Mouse (Mus musculus) hindbrain, embryonic 11.5 days (tissue): ENCODE data around the gene Gpr82. TPM values are rescaled to one million over a fixed set of nuclear protein-coding genes. Genes with fewer than 3 reads are reported as not detected.
A peak's percentile ranks its signal among the peaks of the same experiment; 100 is the strongest.

Experiments
- ATAC-seq: fragments of 200-750 bp; cut with Nextera tagmentation; 2 replicates; pipeline ENCODE4 v1.8.0; 2017; ENCODE audit warnings: mild to moderate bottlenecking, moderate TSS enrichment, moderate library complexity; ENCODE audit not compliant: low FRiP score
- DNase-seq: peaks from one replicate; pipeline ENCODE4 v3.0.0-alpha.2; 2015; ENCODE audit warnings: low spot score
- H3K27ac ChIP-seq: fragments of 300-500 bp; sonication (generic); 2 replicates; pipeline ENCODE4 v1.5.1; 2014; ENCODE audit warnings: mild to moderate bottlenecking, low read depth, low read length
- H3K27me3 ChIP-seq: fragments of 300-500 bp; sonication (generic); 2 replicates; pipeline ENCODE4 v1.6.1; 2014; ENCODE audit warnings: mild to moderate bottlenecking, low read length, moderate library complexity, mixed read lengths; ENCODE audit not compliant: control insufficient read depth, insufficient read depth
- H3K36me3 ChIP-seq: fragments of 300-500 bp; sonication (generic); 2 replicates; pipeline ENCODE4 v1.6.1; 2014; ENCODE audit warnings: mild to moderate bottlenecking, low read length, moderate library complexity, mixed read lengths; ENCODE audit not compliant: control insufficient read depth, insufficient read depth
- H3K4me1 ChIP-seq: fragments of 300-500 bp; sonication (generic); replicated peaks from 2 replicates; pipeline ENCODE4 v1.6.1; 2014; ENCODE audit warnings: low read length, mixed read lengths; ENCODE audit not compliant: control insufficient read depth, insufficient read depth
- H3K4me2 ChIP-seq: fragments of 300-500 bp; sonication (generic); replicated peaks from 2 replicates; pipeline ENCODE4 v1.6.1; 2014; ENCODE audit warnings: mild to moderate bottlenecking, low read depth, low read length
- H3K4me3 ChIP-seq: fragments of 300-500 bp; sonication (generic); 2 replicates; pipeline ENCODE4 v1.5.1; 2014; ENCODE audit warnings: low read depth, low read length
- H3K9ac ChIP-seq: fragments of 300-500 bp; sonication (generic); 2 replicates; pipeline ENCODE4 v1.6.1; 2014; ENCODE audit warnings: low read depth, low read length
- H3K9me3 ChIP-seq: fragments of 300-500 bp; sonication (generic); 2 replicates; pipeline ENCODE4 v1.6.1; 2016; ENCODE audit warnings: low read length; ENCODE audit not compliant: control insufficient read depth
- WGBS: fragments of 180-500 bp; shearing (Covaris S2); extraction: QIAGEN DNeasy Blood & Tissue Kit; methylation state at CpG from one replicate; pipeline ENCODE4 v1.1.7; 2014; 5-methylcytosine and 5-hydroxymethylcytosine counted together
- polyA plus RNA-seq: library from polyadenylated mRNA; unstranded; fragments of >200 nt; fragmentation: Nextera tagmentation; extraction: Ambion mirVana; gene quantifications from 2 replicates; pipeline ENCODE4 v1.2.1, GENCODE M21; 2014

Gpr82 gene
- polyA plus RNA-seq, 1 experiment from 2014 or later = 0.57 TPM

DNA sequence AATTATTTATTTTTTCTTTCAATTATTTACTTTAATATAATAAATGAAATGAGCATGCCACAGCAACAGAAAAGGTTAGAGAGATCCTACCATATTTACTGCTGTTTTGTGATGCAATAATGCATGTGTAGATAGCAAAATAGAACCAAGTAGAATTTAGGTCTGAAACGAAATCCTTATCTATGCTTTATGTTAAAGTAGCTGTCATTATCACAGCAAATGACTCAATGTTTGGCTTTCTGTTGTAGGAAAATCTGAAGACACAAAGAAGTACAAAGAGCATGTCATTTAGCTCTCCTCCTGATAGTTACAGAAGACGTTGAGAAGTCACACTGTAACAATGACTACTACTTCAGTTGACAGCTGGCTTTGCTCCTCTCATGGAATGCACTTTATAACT, 22.3 kb upstream of the Gpr82 start:
- Histone ChIP-seq H3K9ac (no peak overlapping the region), H3K27me3 (no peaks in the 10 kb centered on the region), H3K4me2 (no peak overlapping the region), H3K9me3 (no peaks in the 10 kb centered on the region), H3K27ac (no peak overlapping the region), H3K36me3 (no peaks in the 10 kb centered on the region), H3K4me1 (no peaks in the 10 kb centered on the region), H3K4me3 (no peak overlapping the region)
- DNase-seq (no peak), ATAC-seq (no peak)
- WGBS = 74% methylated on average over 2 of the region's 2 CpGs

DNA sequence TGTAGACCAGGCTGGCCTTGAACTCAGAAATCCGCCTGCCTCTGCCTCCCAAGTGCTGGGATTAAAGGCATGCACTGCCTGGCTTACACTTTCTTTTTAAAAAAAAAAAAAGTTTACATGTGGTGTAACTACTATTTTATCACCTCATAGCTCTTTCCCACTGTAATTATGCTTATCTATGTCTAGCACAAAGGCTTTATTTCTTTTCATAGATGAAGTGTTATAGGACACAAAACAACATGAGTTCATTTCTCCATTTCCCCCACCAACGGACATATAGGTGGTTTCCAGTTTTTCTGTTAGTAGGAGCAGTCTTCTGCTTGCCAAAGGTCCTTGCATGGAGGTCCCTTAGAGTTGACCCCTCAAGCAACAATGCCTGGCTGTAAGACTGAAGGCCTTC, 9.3 kb upstream of the Gpr82 start:
- 76% methylated on average over 2 of the region's 2 CpGs for WGBS
- Histone ChIP-seq H3K27ac (no peak overlapping the region), H3K27me3 (no peaks in the 10 kb centered on the region), H3K9me3 (no peaks in the 10 kb centered on the region), H3K4me3 (no peak overlapping the region), H3K4me2 (no peak overlapping the region), H3K36me3 (no peaks in the 10 kb centered on the region), H3K4me1 (no peaks in the 10 kb centered on the region), H3K9ac (no peak overlapping the region)
- no peak for ATAC-seq
- no peak for DNase-seq

GRCm38 (mm10) chrX:13652291-13652690, 8.9 kb upstream of the Gpr82 start:
- Histone ChIP-seq H3K36me3 (no peaks in the 10 kb centered on the region), H3K27ac (no peak overlapping the region), H3K9ac (no peak overlapping the region), H3K4me2 (no peak overlapping the region), H3K9me3 (no peaks in the 10 kb centered on the region), H3K4me3 (no peak overlapping the region), H3K27me3 (no peaks in the 10 kb centered on the region), H3K4me1 (no peaks in the 10 kb centered on the region)
- WGBS = 94% methylated on average over 1 of the region's 1 CpGs
- no peak for ATAC-seq
- no peak for DNase-seq

DNA sequence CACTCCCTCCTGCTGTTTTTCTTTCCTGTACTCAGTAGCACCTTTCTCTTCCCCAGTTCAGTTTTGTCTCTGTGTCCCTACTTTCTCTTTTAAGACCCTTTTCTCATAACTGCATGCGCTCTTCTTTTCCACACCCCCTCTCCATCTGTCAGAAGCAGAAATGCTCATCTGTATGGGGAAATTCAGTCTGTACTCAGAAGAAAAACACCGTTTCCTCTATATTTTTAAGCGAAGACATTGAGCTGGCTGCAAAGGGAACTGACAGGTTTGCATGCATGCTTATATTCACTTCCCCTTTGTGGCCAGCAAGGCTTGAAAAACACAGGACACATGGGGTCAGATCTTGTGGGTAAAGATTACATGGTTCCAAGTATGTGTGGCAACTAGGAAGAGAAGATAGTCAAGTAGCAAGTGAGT, 6.2 kb upstream of the Gpr82 start:
- Histone ChIP-seq H3K4me1 (no peaks in the 10 kb centered on the region), H3K4me3 (no peak overlapping the region), H3K4me2 (no peak overlapping the region), H3K9me3 (no peaks in the 10 kb centered on the region), H3K27ac (no peak overlapping the region), H3K9ac (no peak overlapping the region), H3K27me3 (no peaks in the 10 kb centered on the region), H3K36me3 (no peaks in the 10 kb centered on the region)
- ATAC-seq (no peak), DNase-seq (no peak)
- 86% methylated on average over 3 of the region's 3 CpGs for WGBS

DNA sequence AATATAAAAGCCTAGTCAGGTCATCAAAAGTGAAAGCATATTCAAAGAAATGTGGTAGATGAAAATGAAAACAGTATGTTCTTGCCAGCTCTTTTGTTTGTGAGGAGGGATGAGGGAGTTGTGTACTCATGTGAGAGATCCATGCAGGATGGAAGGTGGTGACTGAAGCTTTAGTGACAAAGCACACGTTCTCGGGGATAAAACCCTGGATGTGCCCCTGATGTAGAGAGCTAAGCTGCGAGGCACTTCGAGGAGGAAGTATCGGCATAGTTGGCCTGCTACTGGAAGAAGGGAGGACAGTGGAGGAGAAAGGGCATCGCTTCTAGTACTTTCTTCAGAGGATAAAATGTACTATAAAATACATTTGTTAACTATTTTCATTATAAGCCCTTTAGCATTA, 5.3 kb upstream of the Gpr82 start:
- DNase-seq (no peak), ATAC-seq (no peak)
- no peaks in the 10 kb centered on the region for H3K36me3 ChIP-seq
- no peak overlapping the region for H3K27ac ChIP-seq
- H3K4me3 ChIP-seq = no peak overlapping the region
- H3K9me3 ChIP-seq = no peaks in the 10 kb centered on the region
- H3K27me3 ChIP-seq = no peaks in the 10 kb centered on the region
- WGBS = 88% methylated on average over 6 of the region's 6 CpGs
- H3K4me2 ChIP-seq = no peak overlapping the region
- H3K4me1 ChIP-seq = no peaks in the 10 kb centered on the region
- no peak overlapping the region for H3K9ac ChIP-seq

- WGBS = 18% methylated on average over 1 of the region's 1 CpGs
- Histone ChIP-seq H3K4me1 (no peaks in the 10 kb centered on the region), H3K4me3 (no peak overlapping the region), H3K4me2 (no peak overlapping the region), H3K27me3 (no peaks in the 10 kb centered on the region), H3K36me3 (no peaks in the 10 kb centered on the region), H3K9me3 (no peaks in the 10 kb centered on the region), H3K27ac (no peak overlapping the region), H3K9ac (no peak overlapping the region)
- peak; percentile 54 for DNase-seq
- no peak for ATAC-seq
Measured at GRCm38 (mm10) chrX:13656721-13657120, 4.4 kb upstream of the Gpr82 start.

DNA sequence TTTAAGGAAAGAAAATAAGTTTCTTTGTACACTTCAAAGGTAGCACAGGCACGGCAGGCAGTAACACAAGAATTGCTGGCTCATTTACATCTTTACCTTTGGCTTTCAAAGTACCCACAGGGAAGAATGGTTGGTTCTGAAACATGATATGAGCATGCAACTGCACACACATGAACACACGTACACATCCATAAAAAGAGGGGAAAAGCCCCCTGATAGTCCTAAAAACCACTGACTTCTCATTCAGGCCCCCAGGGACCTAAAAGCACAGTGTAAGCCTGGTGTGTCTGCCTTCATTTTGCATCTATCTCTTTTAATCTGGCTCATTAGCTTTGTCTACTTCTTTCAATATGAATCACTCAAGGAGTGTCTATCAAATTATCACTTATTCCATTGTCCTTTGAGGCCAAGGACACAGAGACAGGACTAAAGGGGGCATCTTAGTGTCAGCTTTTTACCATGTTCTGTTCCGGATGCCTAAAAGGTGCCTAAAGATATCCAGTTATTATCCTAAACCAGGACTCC, 2.5 kb upstream of the Gpr82 start:
- WGBS = 77% methylated on average over 3 of the region's 3 CpGs
- H3K4me1 ChIP-seq = no peaks in the 10 kb centered on the region

GRCm38 (mm10) chrX:13659201-13659890, 1.8 kb upstream of the Gpr82 start:
- H3K27me3 ChIP-seq = no peaks in the 10 kb centered on the region
- WGBS = 80% methylated on average over 4 of the region's 4 CpGs
- no peak overlapping the region for H3K4me2 ChIP-seq
- H3K9me3 ChIP-seq = no peaks in the 10 kb centered on the region
- ATAC-seq = no peak
- H3K36me3 ChIP-seq = no peaks in the 10 kb centered on the region
- no peak overlapping the region for H3K9ac ChIP-seq
- no peak for DNase-seq
- no peak overlapping the region for H3K27ac ChIP-seq
- no peak overlapping the region for H3K4me3 ChIP-seq
- no peaks in the 10 kb centered on the region for H3K4me1 ChIP-seq

More for the DNA sequence above, 2.5 kb upstream of the Gpr82 start:
- no peak overlapping the region for H3K4me2 ChIP-seq
- no peaks in the 10 kb centered on the region for H3K9me3 ChIP-seq
- H3K27me3 ChIP-seq = no peaks in the 10 kb centered on the region
- H3K36me3 ChIP-seq = no peaks in the 10 kb centered on the region
- ATAC-seq (no peak), DNase-seq (no peak)
- no peak overlapping the region for H3K4me3 ChIP-seq
- no peak overlapping the region for H3K27ac ChIP-seq
- no peak overlapping the region for H3K9ac ChIP-seq

- no peak overlapping the region for H3K27ac ChIP-seq
- no peaks in the 10 kb centered on the region for H3K4me1 ChIP-seq
- WGBS = 85% methylated on average over 5 of the region's 5 CpGs
- H3K9me3 ChIP-seq = no peaks in the 10 kb centered on the region
- no peak for ATAC-seq
- no peak overlapping the region for H3K4me3 ChIP-seq
- H3K4me2 ChIP-seq = no peak overlapping the region
- no peak for DNase-seq
- no peaks in the 10 kb centered on the region for H3K36me3 ChIP-seq
- no peaks in the 10 kb centered on the region for H3K27me3 ChIP-seq
- H3K9ac ChIP-seq = no peak overlapping the region
Measured at GRCm38 (mm10) chrX:13668867-13669266, 7.7 kb downstream of the Gpr82 start.
